Mouse (Mus musculus) lung, embryonic 15.5 days (tissue): ENCODE measurements around the gene Kdm6b. TPM values are rescaled to one million over a fixed set of nuclear protein-coding genes. Genes with fewer than 3 reads are reported as not detected.

Experiments
- ATAC-seq: fragments of 200-750 bp; cut with Nextera tagmentation; 2 replicates; pipeline ENCODE4 v1.8.0; 2017; ENCODE audit warnings: moderate number of reproducible peaks, borderline replicate concordance; ENCODE audit not compliant: low FRiP score, low TSS enrichment; ENCODE audit errors: extremely low read depth
- H3K27ac ChIP-seq: fragments of 300-500 bp; sonication (generic); 2 replicates; pipeline ENCODE4 v1.5.1; 2015; ENCODE audit warnings: moderate library complexity, mild to moderate bottlenecking, inconsistent platforms
- H3K27me3 ChIP-seq: fragments of 300-500 bp; sonication (generic); 2 replicates; pipeline ENCODE4 v1.6.1; 2015; ENCODE audit warnings: inconsistent platforms
- H3K36me3 ChIP-seq: fragments of 300-500 bp; sonication (generic); 2 replicates; pipeline ENCODE4 v1.6.1; 2015; ENCODE audit warnings: inconsistent platforms
- H3K4me1 ChIP-seq: fragments of 300-500 bp; sonication (generic); 2 replicates; pipeline ENCODE4 v1.6.1; 2015; ENCODE audit warnings: inconsistent platforms
- H3K4me2 ChIP-seq: fragments of 300-500 bp; sonication (generic); 2 replicates; pipeline ENCODE4 v1.6.1; 2015; ENCODE audit warnings: inconsistent platforms, mild to moderate bottlenecking, moderate library complexity
- H3K4me3 ChIP-seq: fragments of 300-500 bp; sonication (generic); 2 replicates; pipeline ENCODE4 v1.5.1; 2015; ENCODE audit warnings: mild to moderate bottlenecking, inconsistent platforms
- H3K9ac ChIP-seq: fragments of 300-500 bp; sonication (generic); 2 replicates; pipeline ENCODE4 v1.6.1; 2015; ENCODE audit warnings: inconsistent platforms
- H3K9me3 ChIP-seq: fragments of 300-500 bp; sonication (generic); 2 replicates; pipeline ENCODE4 v1.6.1; 2016; ENCODE audit warnings: inconsistent platforms
- WGBS: fragments of 180-500 bp; shearing (Covaris S2); methylation state at CpG from one replicate; pipeline ENCODE4 v1.1.7; 2015; 5-methylcytosine and 5-hydroxymethylcytosine counted together
- polyA plus RNA-seq: library from polyadenylated mRNA; unstranded; fragments of >200 nt; fragmentation: Nextera tagmentation; extraction: Ambion mirVana; gene quantifications from 2 replicates; pipeline ENCODE4 v1.2.1, GENCODE M21; 2015

Gene Kdm6b
- polyA plus RNA-seq, 1 experiment from 2014 or later = 23.4 TPM

- peak overlapping the region; percentile 96 for H3K27ac ChIP-seq
- H3K4me2 ChIP-seq = peak overlapping the region; percentile 91
- H3K9me3 ChIP-seq = no peaks in the 10 kb centered on the region
- H3K27me3 ChIP-seq = peaks cover 21% of the 10 kb centered on the region
- H3K36me3 ChIP-seq = no peaks in the 10 kb centered on the region
- H3K4me1 ChIP-seq = peaks cover 51% of the 10 kb centered on the region
- peak; percentile 87 for ATAC-seq
- H3K9ac ChIP-seq = peak overlapping the region; percentile 46
- peak overlapping the region; percentile 62 for H3K4me3 ChIP-seq
- under 1% methylated on average over 45 of the region's 45 CpGs for WGBS
Measured at GRCm38 (mm10) chr11:69418481-69419442, 5.3 kb upstream of the Kdm6b start.

GRCm38 (mm10) chr11:69417449-69418384 lies 4.2 kb upstream of the Kdm6b start:
- no peaks in the 10 kb centered on the region for H3K36me3 ChIP-seq
- H3K4me3 ChIP-seq = peak overlapping the region; percentile 62
- peak overlapping the region; percentile 96 for H3K27ac ChIP-seq
- WGBS = under 1% methylated on average over 39 of the region's 39 CpGs
- peak overlapping the region; percentile 91 for H3K4me2 ChIP-seq
- peak; percentile 43 for ATAC-seq
- no peaks in the 10 kb centered on the region for H3K9me3 ChIP-seq
- H3K9ac ChIP-seq = peak overlapping the region; percentile 46
- peaks cover 20% of the 10 kb centered on the region for H3K27me3 ChIP-seq
- peaks cover 62% of the 10 kb centered on the region for H3K4me1 ChIP-seq

- Histone ChIP-seq H3K4me3 (peak overlapping the region; percentile 62), H3K36me3 (no peaks in the 10 kb centered on the region), H3K4me1 (peaks cover 69% of the 10 kb centered on the region), H3K27me3 (peaks cover 13% of the 10 kb centered on the region), H3K9me3 (no peaks in the 10 kb centered on the region), H3K9ac (peak overlapping the region; percentile 46), H3K4me2 (peak overlapping the region; percentile 91), H3K27ac (peak overlapping the region; percentile 96)
- no peak for ATAC-seq
- WGBS = 10% methylated on average over 8 of the region's 8 CpGs
Measured at GRCm38 (mm10) chr11:69416921-69417448, 3.5 kb upstream of the Kdm6b start.

GRCm38 (mm10) chr11:69416509-69416908 lies 3.0 kb upstream of the Kdm6b start:
- ATAC-seq = no peak
- 1% methylated on average over 4 of the region's 4 CpGs for WGBS
- H3K4me1 ChIP-seq = peaks cover 70% of the 10 kb centered on the region
- no peak overlapping the region for H3K9ac ChIP-seq
- peak overlapping the region; percentile 96 for H3K27ac ChIP-seq
- no peaks in the 10 kb centered on the region for H3K36me3 ChIP-seq
- peak overlapping the region; percentile 91 for H3K4me2 ChIP-seq
- no peaks in the 10 kb centered on the region for H3K9me3 ChIP-seq
- peaks cover 8% of the 10 kb centered on the region for H3K27me3 ChIP-seq
- H3K4me3 ChIP-seq = peak overlapping the region; percentile 62

GRCm38 (mm10) chr11:69415668-69416451 lies 2.4 kb upstream of the Kdm6b start:
- Histone ChIP-seq H3K4me1 (peaks cover 63% of the 10 kb centered on the region), H3K9me3 (no peaks in the 10 kb centered on the region), H3K4me3 (peak overlapping the region; percentile 62), H3K4me2 (peak overlapping the region; percentile 91), H3K27ac (peak overlapping the region; percentile 96), H3K27me3 (peaks cover 1% of the 10 kb centered on the region; the same call in 1 of the 2 replicates), H3K36me3 (no peaks in the 10 kb centered on the region), H3K9ac (peak overlapping the region; percentile 81)
- ATAC-seq = no peak
- under 1% methylated on average over 16 of the region's 25 CpGs for WGBS

GRCm38 (mm10) chr11:69415327-69415667 lies 1.8 kb upstream of the Kdm6b start:
- Histone ChIP-seq H3K4me1 (peaks cover 57% of the 10 kb centered on the region), H3K4me3 (peak overlapping the region; percentile 62), H3K27ac (peak overlapping the region; percentile 96), H3K36me3 (no peaks in the 10 kb centered on the region), H3K9ac (peak overlapping the region; percentile 81), H3K9me3 (no peaks in the 10 kb centered on the region), H3K4me2 (peak overlapping the region; percentile 72), H3K27me3 (no peaks in the 10 kb centered on the region)
- 2% methylated on average over 3 of the region's 3 CpGs for WGBS
- 0 out of 2 replicates have a peak, but pooled peaks have one; percentile 0 for ATAC-seq

GRCm38 (mm10) chr11:69414421-69415326 lies 1.2 kb upstream of the Kdm6b start:
- ATAC-seq = no peak

GRCm38 (mm10) chr11:69412548-69412947 lies 927 bp downstream of the Kdm6b start:
- peak overlapping the region; percentile 99 for H3K4me2 ChIP-seq
- no peak for ATAC-seq
- peak overlapping the region; percentile 6; the same call in 1 of the 2 replicates for H3K4me3 ChIP-seq
- H3K27me3 ChIP-seq = no peaks in the 10 kb centered on the region
- H3K36me3 ChIP-seq = peaks cover 5% of the 10 kb centered on the region
- WGBS = 55% methylated on average over 7 of the region's 7 CpGs
- peak overlapping the region; percentile 25 for H3K27ac ChIP-seq
- H3K9me3 ChIP-seq = no peaks in the 10 kb centered on the region
- H3K4me1 ChIP-seq = peaks cover 60% of the 10 kb centered on the region
- no peak overlapping the region for H3K9ac ChIP-seq

More at GRCm38 (mm10) chr11:69414421-69415326, 1.2 kb upstream of the Kdm6b start:
- Histone ChIP-seq H3K9ac (peak overlapping the region; percentile 81), H3K4me1 (peaks cover 53% of the 10 kb centered on the region), H3K36me3 (no peaks in the 10 kb centered on the region), H3K27me3 (no peaks in the 10 kb centered on the region), H3K9me3 (no peaks in the 10 kb centered on the region), H3K4me3 (peak overlapping the region; percentile 62), H3K4me2 (peak overlapping the region; percentile 72), H3K27ac (peak overlapping the region; percentile 96)
- 25% methylated on average over 4 of the region's 4 CpGs for WGBS

- peaks cover 57% of the 10 kb centered on the region for H3K4me1 ChIP-seq
- peak overlapping the region; percentile 44 for H3K9ac ChIP-seq
- no peaks in the 10 kb centered on the region for H3K27me3 ChIP-seq
- 0 out of 2 replicates have a peak, but pooled peaks have one; percentile 8 for ATAC-seq
- peak overlapping the region; percentile 63 for H3K4me3 ChIP-seq
- WGBS = under 1% methylated on average over 39 of the region's 39 CpGs
- peaks cover 14% of the 10 kb centered on the region for H3K36me3 ChIP-seq
- peak overlapping the region; percentile 99 for H3K27ac ChIP-seq
- peak overlapping the region; percentile 99 for H3K4me2 ChIP-seq
- no peaks in the 10 kb centered on the region for H3K9me3 ChIP-seq
Measured at GRCm38 (mm10) chr11:69411538-69412203, 1.8 kb downstream of the Kdm6b start.
